Mouse (Mus musculus): ENCODE results near the gene Gm21854. TPM values are rescaled to one million over a fixed set of nuclear protein-coding genes. Genes with fewer than 3 reads are reported as not detected.

The Gm21854 gene
- polyA plus RNA-seq (2017; shearing (Covaris generic)): not detected

GRCm38 (mm10) chrY:5656686-5657085, at the start of gene Gm21854:
TSS of gene Gm21854 (plus strand) at chrY:5656986.

Other genes starting within 250 kb of the Gm21854 start
- gene Gm20914, start 69.0 kb downstream of the Gm21854 start, polyA plus RNA-seq (2017; shearing (Covaris generic)): not detected
- gene Gm28171, start 136.4 kb downstream of the Gm21854 start, polyA plus RNA-seq (2017; shearing (Covaris generic)): not detected

Data from naive thymus-derived CD4-positive, alpha-beta T cell, adult 5 months (primary cell).